Mouse (Mus musculus) central nervous system, embryonic 18 days (tissue): ENCODE results near the gene Epop. TPM values are rescaled to one million over a fixed set of nuclear protein-coding genes. Genes with fewer than 3 reads are reported as not detected.

ENCODE experiments used
- polyA plus RNA-seq: library from polyadenylated mRNA; depleted of rRNA; stranded (reverse); fragments of >200 nt; gene quantifications from 2 replicates; pipeline ENCODE4 v1.2.3, GENCODE M21; 2012; rRNA removed

The Epop gene
- 3.5 and 3.8 TPM in 2 replicates for polyA plus RNA-seq

DNA sequence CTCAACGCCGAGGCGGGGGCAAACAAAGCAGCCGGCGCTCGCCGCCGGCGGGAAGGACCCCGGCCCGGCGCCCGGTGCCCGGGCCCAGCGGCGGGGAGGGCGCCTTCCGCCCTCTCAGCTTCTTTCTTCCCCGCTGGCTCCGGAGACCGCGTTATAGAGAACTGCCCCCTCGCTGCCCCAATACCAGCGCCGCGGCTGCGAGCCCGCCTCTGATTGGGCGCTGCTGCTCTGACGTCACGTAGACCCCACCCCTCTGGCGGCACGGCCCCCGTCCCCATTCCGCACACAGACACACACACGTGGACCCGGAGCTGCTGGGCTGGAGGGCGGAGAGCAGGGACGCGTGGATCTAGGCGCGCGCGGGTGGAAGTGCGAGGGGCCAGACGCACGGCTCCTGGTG is at the start of gene Epop:
TSS of gene Epop (minus strand) at position 127 of the 400 bp plus-strand sequence.

GRCm38 (mm10) chr11:97662893-97663527 is 33.5 kb upstream of the Epop start, which contains the start of gene Mllt6:
TSS of gene Mllt6 (plus strand) at chr11:97663414.

Other genes starting within 250 kb of the Epop start
- gene Arhgap23, start 214.2 kb downstream of the Epop start, polyA plus RNA-seq: 34.2 and 39.5 TPM in 2 replicates
- gene 4933428G20Rik, start 129.4 kb downstream of the Epop start, polyA plus RNA-seq: 0.08 and 0.09 TPM in 2 replicates
- gene Srcin1, start 53.5 kb downstream of the Epop start, polyA plus RNA-seq: 56.5 and 72.4 TPM in 2 replicates
- gene Mllt6, start 33.7 kb upstream of the Epop start, polyA plus RNA-seq: 32.0 and 36.5 TPM in 2 replicates
- 20.8 and 23.4 TPM in 2 replicates for gene Cisd3, start 56.1 kb upstream of the Epop start, polyA plus RNA-seq
- 118 and 137 TPM in 2 replicates for gene Pcgf2, start 70.8 kb upstream of the Epop start, polyA plus RNA-seq
- 357 and 383 TPM in 2 replicates for gene Psmb3, start 73.7 kb upstream of the Epop start, polyA plus RNA-seq
- 86.8 and 94.0 TPM in 2 replicates for gene Pip4k2b, start 115.0 kb upstream of the Epop start, polyA plus RNA-seq
- 18.3 and 18.7 TPM in 2 replicates for gene Cwc25, start 136.9 kb upstream of the Epop start, polyA plus RNA-seq
- 0.79 and 0.91 TPM in 2 replicates for gene 1700001P01Rik, start 146.2 kb upstream of the Epop start, polyA plus RNA-seq
- 536 and 583 TPM in 2 replicates for gene Rpl23, start 152.7 kb upstream of the Epop start, polyA plus RNA-seq
- 106 and 122 TPM in 2 replicates for gene Lasp1, start 169.3 kb upstream of the Epop start, polyA plus RNA-seq
- gene B230217C12Rik, start 211.1 kb upstream of the Epop start, polyA plus RNA-seq: 36.0 and 36.9 TPM in 2 replicates